Mouse (Mus musculus): ENCODE results near the gene Rccd1.

The Rccd1 gene

DNA sequence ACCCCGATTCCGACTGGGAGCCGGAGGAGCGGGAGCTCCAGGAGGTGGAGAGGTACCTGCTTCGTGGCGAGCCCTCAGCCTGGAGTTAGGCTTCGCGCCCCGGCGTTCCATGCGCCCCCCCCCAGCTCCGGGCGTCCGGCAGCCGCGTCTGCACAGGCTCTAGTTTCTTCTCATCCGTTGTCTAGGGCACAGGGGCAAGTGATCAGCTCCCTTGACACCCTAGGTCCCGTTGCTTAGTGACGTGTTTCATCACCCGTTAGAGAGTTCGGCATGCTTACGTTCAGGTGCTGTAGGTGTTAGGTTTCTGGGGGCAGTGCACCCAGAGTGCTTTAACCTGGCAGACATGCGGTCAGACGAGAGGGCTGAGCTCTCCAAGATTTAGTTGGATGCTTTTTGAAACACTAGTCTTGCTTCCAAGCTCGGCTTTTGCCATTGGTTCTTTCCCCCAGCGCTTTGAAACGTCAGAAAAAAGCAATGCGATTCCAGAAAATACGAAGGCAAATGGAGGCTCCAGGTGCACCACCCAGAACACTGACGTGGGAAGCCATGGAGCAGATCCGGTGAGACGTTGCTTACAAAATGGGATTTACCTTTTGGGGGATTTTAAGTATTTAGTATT, 62.8 kb downstream of the Rccd1 start:
- DNase-seq (ENCODE audit: extremely low read depth, low read depth, low spot score), result no peak

- no peak for DNase-seq (ENCODE audit: extremely low read depth, low read depth, low spot score)
Measured at GRCm38 (mm10) chr7:80260625-80261371, 63.5 kb downstream of the Rccd1 start, which contains the start of gene Ngrn. TSS of gene Ngrn (plus strand) at chr7:80261215.

DNA sequence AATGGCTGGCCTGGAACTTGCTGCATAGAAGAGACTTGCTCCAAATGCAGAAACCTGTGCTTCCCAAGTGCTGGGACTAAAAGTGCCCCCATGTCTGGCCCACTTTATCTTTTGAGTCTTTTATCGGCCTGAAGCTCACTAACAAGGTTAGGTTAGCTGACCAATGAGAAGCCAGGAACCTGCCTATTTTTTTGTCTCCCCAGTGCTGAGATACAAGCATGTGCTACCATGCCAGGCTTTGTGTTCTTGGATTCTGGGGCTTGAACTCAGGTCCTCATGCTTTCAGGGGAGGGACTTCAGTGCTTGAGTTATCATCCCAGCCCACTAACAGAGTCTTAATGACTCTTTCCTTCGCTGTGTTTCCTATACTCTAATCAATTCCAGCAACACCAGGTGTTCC, 66.5 kb downstream of the Rccd1 start:
- no peak for DNase-seq (ENCODE audit: extremely low read depth, low read depth, low spot score)

DNA sequence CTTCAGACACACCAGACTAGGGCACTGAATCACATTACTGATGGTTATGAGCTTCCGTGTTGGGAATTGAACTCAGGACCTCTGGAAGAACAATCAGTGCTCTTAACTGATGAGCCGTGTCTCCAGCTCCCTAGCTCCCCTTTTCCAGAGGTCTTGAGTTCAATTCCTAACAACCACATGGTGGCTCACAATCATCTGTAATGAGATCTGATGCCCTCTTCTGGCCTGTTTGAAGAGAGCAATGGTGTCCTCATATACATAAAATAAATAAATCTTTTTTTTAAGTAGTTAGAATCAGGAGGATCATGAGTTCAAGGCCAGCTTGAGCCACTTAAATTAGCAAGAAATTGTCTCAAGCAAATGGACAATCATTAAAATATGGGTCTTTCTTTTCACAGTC, 68.3 kb downstream of the Rccd1 start:
- no peak for DNase-seq (ENCODE audit: extremely low read depth, low read depth, low spot score)

GRCm38 (mm10) chr7:80252886-80253285, 71.4 kb downstream of the Rccd1 start:
- no peak for DNase-seq (ENCODE audit: extremely low read depth, low read depth, low spot score)

DNA sequence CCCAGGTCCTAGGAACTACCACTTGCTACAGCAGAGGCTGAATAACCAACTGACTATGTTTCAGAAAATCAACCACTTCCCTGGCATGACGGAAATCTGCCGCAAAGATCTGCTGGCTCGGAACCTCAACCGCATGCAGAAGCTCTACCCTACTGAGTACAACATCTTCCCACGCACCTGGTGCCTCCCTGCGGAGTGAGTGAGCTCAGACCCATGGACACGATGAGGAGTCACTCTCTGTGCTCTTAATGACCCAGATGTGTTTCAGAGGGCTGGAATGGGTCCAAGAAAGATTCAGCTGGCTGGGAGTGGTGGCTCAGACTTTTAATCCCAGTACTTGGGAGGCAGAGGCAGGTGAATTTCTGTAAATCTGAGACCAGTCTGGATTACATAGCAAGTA, 71.8 kb downstream of the Rccd1 start:
- no peak for DNase-seq (ENCODE audit: extremely low read depth, low read depth, low spot score)

- DNase-seq (ENCODE audit: extremely low read depth, low read depth, low spot score), result no peak
Measured at GRCm38 (mm10) chr7:80246859-80247258, 77.4 kb downstream of the Rccd1 start.

GRCm38 (mm10) chr7:80246148-80246721, 78.0 kb downstream of the Rccd1 start, which contains the start of gene Ttll13:
TSS of gene Ttll13 (plus strand) at chr7:80246376.
- DNase-seq (ENCODE audit: extremely low read depth, low read depth, low spot score), result peak; percentile 56

GRCm38 (mm10) chr7:80244851-80245250, 79.4 kb downstream of the Rccd1 start:
- no peak for DNase-seq (ENCODE audit: extremely low read depth, low read depth, low spot score)
